Mouse (Mus musculus): ENCODE results near the gene Mlf1.

DNA sequence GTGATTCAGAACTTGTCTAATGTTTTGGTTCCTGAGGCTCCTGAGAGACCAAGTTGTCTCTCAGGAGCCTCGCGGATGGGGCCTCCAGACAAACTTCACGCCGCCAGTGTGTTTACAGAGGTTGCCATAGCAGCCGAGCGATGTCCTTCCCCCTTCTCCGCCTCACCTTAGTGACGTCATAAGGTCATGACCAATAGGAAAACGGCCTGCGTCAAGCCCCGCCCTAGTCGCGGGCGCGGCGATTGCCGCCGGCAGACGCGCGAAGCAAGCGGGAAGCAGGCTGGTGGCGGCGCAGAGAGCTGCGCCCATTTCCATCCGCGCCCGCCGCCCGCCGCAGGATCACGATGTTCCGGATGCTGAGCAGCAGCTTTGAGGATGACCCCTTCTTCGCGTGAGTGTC lies at the start of gene Mlf1:
- TF ChIP-seq CTCF (conservative IDR thresholded peaks at IDR 0.05; ENCODE audit: insufficient read depth, insufficient read length, low read depth, low read length) (no peak), POLR2A (IDR thresholded peaks at IDR 0.05; ENCODE audit: low read depth, low read length) (no peak)

Data from kidney, adult 2 months (tissue).